Mouse (Mus musculus) c-Kit-positive CD71-positive TER-119-positive erythroid progenitor cells, embryonic 14.5 days (primary cell): Measurements from ENCODE around the gene Eif4a3.
"Not testable (repeated sequence)": the region's sequence is repeated elsewhere in the genome, so short reads cannot be mapped to it uniquely, and the experiment has no call there.

Source experiments
- DNase-seq: peaks from one replicate; pipeline ENCODE4 v3.0.0-alpha.2; 2013; ENCODE audit warnings: low spot score

Eif4a3 gene

GRCm38 (mm10) chr11:119297996-119298395, 1.9 kb downstream of the Eif4a3 start:
- DNase-seq, result no peak

- not testable (repeated sequence) for DNase-seq
Observed at GRCm38 (mm10) chr11:119292861-119293260, 7.0 kb downstream of the Eif4a3 start.

GRCm38 (mm10) chr11:119287207-119287992, 12.5 kb downstream of the Eif4a3 start:
- DNase-seq, result no peak

- no peak for DNase-seq
Observed at GRCm38 (mm10) chr11:119285791-119286527, 13.9 kb downstream of the Eif4a3 start.

- no peak for DNase-seq
Observed at GRCm38 (mm10) chr11:119281030-119281429, 18.9 kb downstream of the Eif4a3 start.

- no peak for DNase-seq
Observed at GRCm38 (mm10) chr11:119273186-119273930, 26.5 kb downstream of the Eif4a3 start.

- DNase-seq, result not testable (repeated sequence)
Observed at GRCm38 (mm10) chr11:119272492-119272891, 27.4 kb downstream of the Eif4a3 start.

GRCm38 (mm10) chr11:119268557-119269195, 31.2 kb downstream of the Eif4a3 start:
- DNase-seq, result no peak

GRCm38 (mm10) chr11:119267768-119268556, 31.9 kb downstream of the Eif4a3 start, which contains the start of gene Gaa:
Gene Gaa, plus strand, starts transcription at chr11:119267887.
- DNase-seq, result peak; percentile 98

- DNase-seq, result no peak
Observed at GRCm38 (mm10) chr11:119267241-119267674, 32.6 kb downstream of the Eif4a3 start.

GRCm38 (mm10) chr11:119265811-119266210, 34.1 kb downstream of the Eif4a3 start:
- no peak for DNase-seq

- DNase-seq, result no peak
Observed at GRCm38 (mm10) chr11:119264413-119264812, 35.5 kb downstream of the Eif4a3 start.

- DNase-seq, result no peak
Observed at GRCm38 (mm10) chr11:119259977-119260376, 39.9 kb downstream of the Eif4a3 start.

GRCm38 (mm10) chr11:119258572-119259322, 41.1 kb downstream of the Eif4a3 start:
- DNase-seq, result peak; percentile 61

- DNase-seq, result no peak
Observed at GRCm38 (mm10) chr11:119258216-119258571, 41.7 kb downstream of the Eif4a3 start.

- DNase-seq, result not testable (repeated sequence)
Observed at GRCm38 (mm10) chr11:119256557-119256956, 43.3 kb downstream of the Eif4a3 start.

- no peak for DNase-seq
Observed at GRCm38 (mm10) chr11:119252854-119253541, 46.9 kb downstream of the Eif4a3 start.

- DNase-seq, result no peak
Observed at GRCm38 (mm10) chr11:119250998-119251397, 48.9 kb downstream of the Eif4a3 start.

GRCm38 (mm10) chr11:119249011-119249410, 50.9 kb downstream of the Eif4a3 start:
- DNase-seq, result peak; percentile 62

- DNase-seq, result not testable (repeated sequence)
Observed at GRCm38 (mm10) chr11:119245543-119245942, 54.3 kb downstream of the Eif4a3 start.
